Mouse (Mus musculus) thymus, adult 2 months (tissue): ENCODE measurements at regions not wholly inside any gene's neighbourhood (a gene's known extent, or its start where the extent isn't known, plus 50 kb on each side); places are given as distances from the start of the nearest gene placed in this dataset.
"Not testable (repeated sequence)": the region's sequence is repeated elsewhere in the genome, so short reads cannot be mapped to it uniquely, and the experiment has no call there.

Experiments
- DNase-seq: peaks from one replicate; pipeline ENCODE4 v3.0.0; 2021
- H3K27ac ChIP-seq: fragments of 200-500 bp; 2 replicates; pipeline ENCODE4 v1.5.1; 2012; ENCODE audit warnings: low read length, control low read depth; ENCODE audit not compliant: control insufficient read depth, insufficient read depth
- H3K27me3 ChIP-seq: fragments of 200-500 bp; 2 replicates; pipeline ENCODE4 v1.6.1; 2012; ENCODE audit warnings: mild to moderate bottlenecking, low read length, moderate library complexity, mixed read lengths; ENCODE audit not compliant: control insufficient read depth, insufficient read depth
- H3K36me3 ChIP-seq: fragments of 200-500 bp; 2 replicates; pipeline ENCODE4 v1.6.1; 2012; ENCODE audit warnings: mild to moderate bottlenecking, low read length, moderate library complexity; ENCODE audit not compliant: control insufficient read depth, insufficient read depth
- H3K4me1 ChIP-seq: fragments of 200-500 bp; replicated peaks from 2 replicates; pipeline ENCODE4 v1.6.1; 2012; ENCODE audit warnings: low read length; ENCODE audit not compliant: control insufficient read depth, insufficient read depth
- H3K4me3 ChIP-seq: fragments of 200-500 bp; 2 replicates; pipeline ENCODE4 v1.5.1; 2012; ENCODE audit warnings: mild to moderate bottlenecking, low read length, control low read depth, moderate library complexity; ENCODE audit not compliant: control insufficient read depth, insufficient read depth
- CTCF ChIP-seq: fragments of 200-500 bp; IDR thresholded peaks from 2 replicates; pipeline ENCODE4 v1.5.1; 2012; ENCODE audit warnings: mild to moderate bottlenecking, control low read depth, low read length, moderate library complexity, borderline replicate concordance; ENCODE audit not compliant: control insufficient read depth, poor library complexity, insufficient read depth; ENCODE audit errors: extremely low read depth
- POLR2A ChIP-seq: fragments of 200-500 bp; IDR thresholded peaks from 2 replicates; pipeline ENCODE4 v1.6.1; 2012; ENCODE audit warnings: mild to moderate bottlenecking, low read length, control low read depth, moderate library complexity; ENCODE audit not compliant: control insufficient read depth, poor library complexity, insufficient read depth; ENCODE audit errors: extremely low read depth
- WGBS: fragments of 180-500 bp; shearing (Covaris S2); methylation state at CpG from one replicate; pipeline ENCODE4 v1.1.7; 2018; 5-methylcytosine and 5-hydroxymethylcytosine counted together

- TF ChIP-seq POLR2A (no peak), CTCF (no peak)
- WGBS = 72% methylated on average over 1 of the region's 1 CpGs
- no peaks in the 10 kb centered on the region for H3K27me3 ChIP-seq
- H3K4me3 ChIP-seq = no peak overlapping the region
- no peak overlapping the region for H3K27ac ChIP-seq
- no peaks in the 10 kb centered on the region for H3K4me1 ChIP-seq
- no peak for DNase-seq
- H3K36me3 ChIP-seq = no peaks in the 10 kb centered on the region
These were observed 96.2 kb upstream of the Tnfrsf8 start for GRCm38 (mm10) chr4:145411141-145411540.

- no peak for DNase-seq
- Histone ChIP-seq H3K36me3 (no peaks in the 10 kb centered on the region), H3K27ac (no peak overlapping the region), H3K4me1 (no peaks in the 10 kb centered on the region), H3K27me3 (no peaks in the 10 kb centered on the region), H3K4me3 (no peak overlapping the region)
- TF ChIP-seq CTCF = no peak
- no peak for TF ChIP-seq POLR2A
- 77% methylated on average over 5 of the region's 5 CpGs for WGBS
These were observed 95.0 kb upstream of the Tnfrsf8 start for GRCm38 (mm10) chr4:145409796-145410475.

DNA sequence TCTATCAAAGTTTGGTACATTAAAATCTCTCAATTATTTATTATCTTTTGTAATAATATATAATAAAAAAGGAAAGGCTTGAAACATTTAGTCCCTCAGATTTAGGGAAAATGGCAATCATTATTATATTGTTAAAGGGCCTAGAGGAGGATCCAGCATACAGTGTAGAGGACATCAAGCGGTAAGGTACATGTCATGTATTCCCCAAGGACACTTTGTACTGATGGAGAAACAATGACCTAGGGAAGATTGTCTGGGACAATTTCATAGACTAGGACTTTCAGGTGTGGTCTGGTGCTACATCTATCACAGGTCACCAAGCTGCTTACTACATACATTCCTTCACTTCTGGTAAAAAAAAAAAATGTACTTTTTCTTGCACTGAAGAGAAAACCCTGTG lies 91.1 kb upstream of the Tnfrsf8 start:
- 53% methylated on average over 1 of the region's 1 CpGs for WGBS
- H3K4me3 ChIP-seq = not testable (repeated sequence)

GRCm38 (mm10) chr4:145404230-145404629 lies 89.3 kb upstream of the Tnfrsf8 start:
- DNase-seq, H3K36me3 ChIP-seq, H3K27ac ChIP-seq, H3K4me1 ChIP-seq, H3K27me3 ChIP-seq, H3K4me3 ChIP-seq: not testable (repeated sequence)
- WGBS = 80% methylated on average over 6 of the region's 6 CpGs

More for the DNA sequence above, 91.1 kb upstream of the Tnfrsf8 start:
- not testable (repeated sequence) for H3K4me1 ChIP-seq, H3K36me3 ChIP-seq, H3K27ac ChIP-seq, H3K27me3 ChIP-seq, DNase-seq

- not testable (repeated sequence) for H3K4me3 ChIP-seq, DNase-seq, H3K4me1 ChIP-seq, H3K36me3 ChIP-seq, H3K27ac ChIP-seq, H3K27me3 ChIP-seq
- over 99% methylated on average over 3 of the region's 4 CpGs for WGBS
These were observed 63.9 kb upstream of the Tnfrsf8 start for GRCm38 (mm10) chr4:145378876-145379275.

DNA sequence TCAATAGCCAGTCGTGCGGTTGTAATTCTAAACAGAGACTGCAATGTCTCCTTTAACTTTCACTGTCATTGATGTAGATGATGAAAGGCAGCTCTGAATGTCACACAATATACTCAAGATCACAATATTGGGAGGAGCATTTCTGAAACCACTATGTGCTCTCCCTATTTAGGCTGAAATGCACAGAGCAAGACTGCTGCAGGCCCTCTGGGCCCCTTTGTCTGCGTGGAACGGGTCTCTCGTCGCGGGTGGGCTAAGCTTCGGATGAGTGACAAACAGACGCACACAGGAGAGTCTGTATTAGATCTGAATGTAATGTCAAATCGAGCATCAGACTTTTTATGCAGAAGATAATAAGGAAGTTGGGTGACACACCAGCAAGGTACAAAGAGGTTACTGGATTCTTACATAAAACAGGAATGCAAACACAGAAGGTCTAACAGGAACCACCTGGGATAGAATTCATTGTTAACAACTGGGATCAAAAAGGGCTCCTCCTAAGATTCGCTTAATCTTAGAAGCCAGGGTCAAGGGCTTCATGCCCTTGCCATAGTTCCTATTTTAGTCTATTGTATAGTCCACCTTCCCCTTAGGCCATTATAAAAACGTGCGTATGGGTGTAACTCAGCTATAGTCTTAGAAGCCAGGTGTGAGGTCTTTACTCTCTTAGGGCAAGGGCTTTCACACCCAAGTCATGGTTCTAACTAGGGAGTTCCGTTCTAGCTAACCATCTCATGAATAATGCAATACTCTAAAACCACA lies 62.5 kb upstream of the Tnfrsf8 start:
- not testable (repeated sequence) for DNase-seq, H3K36me3 ChIP-seq, H3K4me1 ChIP-seq, H3K4me3 ChIP-seq, H3K27me3 ChIP-seq, H3K27ac ChIP-seq
- 88% methylated on average over 14 of the region's 14 CpGs for WGBS

DNA sequence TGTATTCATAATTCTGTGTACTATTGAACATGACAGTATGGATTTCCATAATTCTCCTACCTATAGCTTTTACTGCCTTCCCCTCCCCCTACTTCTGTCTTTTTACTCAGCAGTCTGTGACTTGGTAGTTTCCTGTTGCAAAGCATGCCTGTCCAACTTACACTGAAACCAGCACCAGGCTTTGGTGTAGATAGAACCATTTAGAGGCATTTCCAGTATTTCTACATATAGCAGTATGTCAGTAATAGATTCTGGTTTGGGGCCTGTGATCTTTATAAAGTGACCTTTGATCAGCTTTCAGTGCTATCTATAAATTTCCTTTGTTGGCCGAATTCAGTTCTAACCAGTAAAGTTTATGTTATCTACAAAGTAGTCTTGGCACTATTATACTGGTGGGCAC lies 54.8 kb upstream of the Tnfrsf8 start:
- no peak for DNase-seq
- TF ChIP-seq CTCF (no peak), POLR2A (no peak)
- Histone ChIP-seq H3K36me3 (no peaks in the 10 kb centered on the region), H3K4me1 (peaks cover 11% of the 10 kb centered on the region), H3K4me3 (no peak overlapping the region), H3K27me3 (no peaks in the 10 kb centered on the region), H3K27ac (no peak overlapping the region; the same call in 1 of the 2 replicates)
- 88% methylated on average over 1 of the region's 1 CpGs for WGBS
